Mouse (Mus musculus) gastrocnemius, adult 2 months (tissue): ENCODE measurements around the gene Iah1. TPM values are rescaled to one million over a fixed set of nuclear protein-coding genes. Genes with fewer than 3 reads are reported as not detected.
A peak's percentile ranks its signal among the peaks of the same experiment; 100 is the strongest.

Source experiments
- DNase-seq: peaks from one replicate; pipeline ENCODE4 v3.0.0; 2022
- H3K27ac ChIP-seq: fragments of 200-600 bp; 2 replicates; pipeline ENCODE4 v1.8.1; 2022; ENCODE audit warnings: mild to moderate bottlenecking
- H3K4me3 ChIP-seq: fragments of 200-600 bp; 2 replicates; pipeline ENCODE4 v1.8.1; 2022; ENCODE audit warnings: mild to moderate bottlenecking, moderate library complexity
- CTCF ChIP-seq: fragments of 200-600 bp; IDR thresholded peaks from 2 replicates; pipeline ENCODE4 v1.8.1; 2022; ENCODE audit warnings: antibody characterized with exemption, mild to moderate bottlenecking, moderate library complexity
- intact Hi-C: fragments of 180-260 bp; cut with DNase I; formaldehyde crosslinking; loops from one replicate; pipeline ENCODE4 v1.15.1; 2025
- total RNA-seq, 2 experiments: library from RNA; stranded (reverse); gene quantifications; 2 replicates each; pipeline ENCODE4 v1.2.3; 2021

Iah1 gene
- total RNA-seq, 2 experiments from 2014 or later, result 4.5 to 6.3 TPM

- DNase-seq, result no peak
- TF ChIP-seq CTCF, result no peak
- Histone ChIP-seq H3K27ac (no peak overlapping the region), H3K4me3 (no peak overlapping the region)
- intact Hi-C loops, result no loop called here
Measured at GRCm38 (mm10) chr12:21353681-21354080, 37.5 kb downstream of the Iah1 start.

- TF ChIP-seq CTCF, result no peak
- DNase-seq, result no peak
- H3K27ac ChIP-seq, result peak overlapping the region; percentile 62
- intact Hi-C loops, result no loop called here
- peak overlapping the region; percentile 14; the same call in 1 of the 2 replicates for H3K4me3 ChIP-seq
Measured at GRCm38 (mm10) chr12:21362686-21363085, 46.5 kb downstream of the Iah1 start.

GRCm38 (mm10) chr12:21363195-21363594 is 47.0 kb downstream of the Iah1 start:
- no peak for DNase-seq
- TF ChIP-seq CTCF, result no peak
- Histone ChIP-seq H3K27ac (peak overlapping the region; percentile 62), H3K4me3 (peak overlapping the region; percentile 14; the same call in 1 of the 2 replicates)
- intact Hi-C loops, result no loop called here

GRCm38 (mm10) chr12:21364624-21365435 is 48.6 kb downstream of the Iah1 start:
- peak overlapping the region; percentile 28 for H3K27ac ChIP-seq
- intact Hi-C loops, result no loop called here
- no peak for DNase-seq
- TF ChIP-seq CTCF, result no peak
- H3K4me3 ChIP-seq, result no peak overlapping the region

GRCm38 (mm10) chr12:21368376-21369086 is 52.3 kb downstream of the Iah1 start:
- no peak for TF ChIP-seq CTCF
- DNase-seq, result no peak
- intact Hi-C loops, result no loop called here
- Histone ChIP-seq H3K27ac (peak overlapping the region; percentile 66), H3K4me3 (peak overlapping the region; percentile 19)

- intact Hi-C loops, result no loop called here
- TF ChIP-seq CTCF, result no peak
- Histone ChIP-seq H3K4me3 (no peak overlapping the region), H3K27ac (peak overlapping the region; percentile 66)
- DNase-seq, result no peak
Measured at GRCm38 (mm10) chr12:21369087-21369410, 52.9 kb downstream of the Iah1 start.

GRCm38 (mm10) chr12:21370035-21370611 is 53.9 kb downstream of the Iah1 start:
- no peak overlapping the region for H3K4me3 ChIP-seq
- TF ChIP-seq CTCF, result no peak
- intact Hi-C loops, result loop anchor here (5.0 to 10.0 kb wide), 3 partner anchors 83 to 175 kb away; partner anchors contain the start of genes Cpsf3 and Itgb1bp1
- peak overlapping the region; percentile 57 for H3K27ac ChIP-seq
- DNase-seq, result no peak

GRCm38 (mm10) chr12:21373100-21373819 is 57.1 kb downstream of the Iah1 start, which contains the start of gene Adam17:
Adam17 (minus strand) TSS chr12:21373632.
- intact Hi-C loops, result loop anchor here (5.0 to 10.0 kb wide), 3 partner anchors 86 to 172 kb away; partner anchors contain the start of genes Cpsf3 and Itgb1bp1
- H3K27ac ChIP-seq, result peak within 1 kb of the TSS; percentile 96
- peak; percentile 98 for DNase-seq
- TF ChIP-seq CTCF, result peak; percentile 76
- H3K4me3 ChIP-seq, result peak within 1 kb of the TSS; percentile 98

Other genes with a start within 250 kb of the Iah1 start
- gene Cpsf3, start 31.0 kb upstream of the Iah1 start, total RNA-seq, result 10 to 100 TPM; 17.3 to 21.0 TPM
- 10 to 100 TPM; 39.0 to 42.1 TPM for gene Itgb1bp1, start 30.1 kb upstream of the Iah1 start, total RNA-seq
- gene Adam17, start 57.2 kb downstream of the Iah1 start, total RNA-seq, result 10 to 100 TPM; 19.3 to 33.8 TPM
- 10 to 100 TPM; 20.4 to 28.2 TPM for gene Ywhaq, start 101.2 kb downstream of the Iah1 start, total RNA-seq